Mouse (Mus musculus): ENCODE results near the gene Olfr12. TPM values are rescaled to one million over a fixed set of nuclear protein-coding genes. Genes with fewer than 3 reads are reported as not detected.

Olfr12 gene
- polyA plus RNA-seq, 2 experiments from 2014 or later, result not detected

- peak; percentile 96 for ATAC-seq
Observed at GRCm38 (mm10) chr1:92641514-92642272, 24.1 kb downstream of the Olfr12 start, which contains the start of gene Cops9. Gene Cops9, minus strand, starts transcription at chr1:92641985.

GRCm38 (mm10) chr1:92643691-92644090 is 26.1 kb downstream of the Olfr12 start:
- ATAC-seq, result no peak

DNA sequence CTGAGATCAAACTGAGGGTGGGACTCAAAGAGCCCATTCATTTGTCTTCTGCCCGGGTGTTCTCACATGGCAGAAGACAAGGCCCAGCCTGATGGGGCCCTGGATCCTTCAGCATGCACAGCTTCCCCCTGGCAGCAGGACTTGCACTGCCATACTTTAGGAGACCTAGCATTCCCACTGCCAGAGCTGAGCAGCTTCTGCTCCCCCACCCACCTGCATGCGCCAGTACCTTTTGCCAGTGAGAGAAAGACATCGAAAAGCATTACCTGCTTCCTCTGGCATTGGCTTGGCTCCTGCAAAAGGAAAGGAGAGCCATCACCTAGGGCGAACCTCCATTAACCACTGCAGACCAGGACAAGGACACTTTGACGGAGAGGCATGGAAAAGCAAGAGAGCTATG is 27.3 kb downstream of the Olfr12 start:
- no peak for ATAC-seq

- ATAC-seq, result no peak
Observed at GRCm38 (mm10) chr1:92646111-92646510, 28.5 kb downstream of the Olfr12 start.

- no peak for ATAC-seq
Observed at GRCm38 (mm10) chr1:92646601-92647000, 29.0 kb downstream of the Olfr12 start.

GRCm38 (mm10) chr1:92647026-92647425 is 29.4 kb downstream of the Olfr12 start:
- ATAC-seq, result no peak

GRCm38 (mm10) chr1:92647752-92648151 is 30.2 kb downstream of the Olfr12 start:
- peak; percentile 73 for ATAC-seq

DNA sequence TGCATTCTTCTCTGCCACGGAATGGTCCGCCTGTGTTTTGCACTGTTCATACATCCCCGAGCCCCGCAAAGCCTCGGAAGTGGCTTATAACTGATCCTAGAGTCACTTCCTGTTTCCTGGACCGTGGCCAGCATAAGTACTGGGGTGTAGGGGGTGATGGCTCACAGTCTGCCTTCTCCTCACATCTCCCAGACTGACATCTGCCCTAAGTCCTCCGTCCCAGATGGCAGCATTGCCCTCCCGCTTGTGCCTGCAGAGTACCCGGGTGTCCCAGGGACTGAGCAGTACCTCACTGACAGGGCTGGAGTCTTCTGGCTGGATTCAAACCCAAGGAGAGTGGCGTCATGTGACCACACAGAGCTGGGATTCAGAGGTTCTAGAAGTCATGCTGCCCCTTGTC is 30.6 kb downstream of the Olfr12 start:
- peak; percentile 76 for ATAC-seq

- peak; percentile 45 for ATAC-seq
Observed at GRCm38 (mm10) chr1:92648673-92649072, 31.1 kb downstream of the Olfr12 start, which contains the start of gene Otos. Gene Otos, minus strand, starts transcription at chr1:92648841.

- no peak for ATAC-seq
Observed at GRCm38 (mm10) chr1:92651467-92651866, 33.9 kb downstream of the Olfr12 start.

GRCm38 (mm10) chr1:92653179-92653578 is 35.6 kb downstream of the Olfr12 start:
- no peak for ATAC-seq

- ATAC-seq, result no peak
Observed at GRCm38 (mm10) chr1:92654676-92655075, 37.1 kb downstream of the Olfr12 start.

- no peak for ATAC-seq
Observed at GRCm38 (mm10) chr1:92657025-92657820, 39.6 kb downstream of the Olfr12 start.

GRCm38 (mm10) chr1:92659392-92659791 is 41.8 kb downstream of the Olfr12 start:
- no peak for ATAC-seq

- no peak for ATAC-seq
Observed at GRCm38 (mm10) chr1:92667106-92667505, 49.5 kb downstream of the Olfr12 start.

DNA sequence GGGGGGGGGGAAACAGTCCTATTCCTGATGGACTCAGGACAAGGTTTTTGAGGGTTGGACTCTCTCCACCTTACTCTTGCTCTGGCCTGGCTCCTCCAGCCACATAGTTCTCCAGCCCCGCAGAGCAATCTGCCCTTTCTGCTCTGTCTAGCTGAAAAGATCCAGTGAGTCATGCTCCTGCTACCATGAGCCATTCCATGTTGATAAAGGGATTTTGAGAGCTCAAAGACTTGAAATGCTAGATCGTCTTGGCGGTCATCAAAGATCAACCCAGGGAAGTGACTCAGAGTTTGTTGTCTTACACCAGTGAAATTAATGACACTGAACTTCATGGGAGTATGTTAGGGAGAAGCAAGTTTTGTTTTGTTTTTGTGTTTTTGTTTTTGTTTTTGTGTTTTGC is 51.8 kb downstream of the Olfr12 start:
- no peak for ATAC-seq

GRCm38 (mm10) chr1:92671326-92671725 is 53.7 kb downstream of the Olfr12 start:
- ATAC-seq, result no peak

Other genes starting within 250 kb of the Olfr12 start
- 100 to 1,000 TPM; 175 to 212 TPM for gene Ndufa10, start 143.9 kb upstream of the Olfr12 start, polyA plus RNA-seq (2017; shearing (Covaris generic))
- gene Olfr1416, start 132.7 kb upstream of the Olfr12 start, polyA plus RNA-seq (2017; shearing (Covaris generic)), result under 1 TPM in 1 of 2 experiments, not detected in 1; 0.11 TPM
- gene Olfr1415, start 121.7 kb upstream of the Olfr12 start, polyA plus RNA-seq (2017; shearing (Covaris generic)), result not detected
- not detected for gene Olfr1414, start 99.1 kb upstream of the Olfr12 start, polyA plus RNA-seq (2017; shearing (Covaris generic))
- gene Olfr1413, start 46.5 kb upstream of the Olfr12 start, polyA plus RNA-seq (2017; shearing (Covaris generic)), result not detected
- not detected for gene Olfr1412, start 32.0 kb upstream of the Olfr12 start, polyA plus RNA-seq (2017; shearing (Covaris generic))
- gene Olfr1411, start 23.4 kb upstream of the Olfr12 start, polyA plus RNA-seq (2017; shearing (Covaris generic)), result not detected
- not detected for gene Olfr1410, start 12.0 kb upstream of the Olfr12 start, polyA plus RNA-seq (2017; shearing (Covaris generic))
- 100 to 1,000 TPM; 241 to 311 TPM for gene Cops9, start 24.2 kb downstream of the Olfr12 start, polyA plus RNA-seq (2017; shearing (Covaris generic))
- 1 to 10 TPM; 2.3 to 3.9 TPM for gene Otos, start 31.1 kb downstream of the Olfr12 start, polyA plus RNA-seq (2017; shearing (Covaris generic))
- gene Gpc1, start 213.9 kb downstream of the Olfr12 start, polyA plus RNA-seq (2017; shearing (Covaris generic)), result 1 to 10 TPM; 1.6 to 2.2 TPM